Mouse (Mus musculus) heart, postnatal 14 days (tissue): ENCODE data around the gene Rpl18a. TPM values are rescaled to one million over a fixed set of nuclear protein-coding genes. Genes with fewer than 3 reads are reported as not detected.

Source experiments
- DNase-seq, 2 experiments: peaks; one replicate each; pipeline ENCODE4 v3.0.0; 2021 to 2022
- intact Hi-C: fragments of 180-260 bp; cut with DNase I; formaldehyde crosslinking; loops from one replicate; pipeline ENCODE4 v1.15.1; 2025
- long read RNA-seq, 2 experiments: library from polyadenylated mRNA; stranded (forward); transcript quantifications; one replicate each; pipeline ENCODE4 v2.0.0; 2021
- total RNA-seq, 2 experiments: library from RNA; stranded (reverse); gene quantifications; 2 replicates each; pipeline ENCODE4 v1.2.3; 2021

Gene Rpl18a
- 100 to 1,000 TPM; 901 to 988 TPM for total RNA-seq
- long read RNA-seq, experiment 1, transcript Rpl18a-201 (5 exons, 1,260 nt): major isoform, 165 of 774 reads
- long read RNA-seq, experiment 1, partial matches to known transcripts: 608 of 774 reads
- long read RNA-seq, experiment 1, other reads (novel, unspliced or antisense): 0 of 774 reads
- long read RNA-seq, experiment 2, transcript Rpl18a-201 (5 exons, 1,260 nt): major isoform, 145 of 1,128 reads
- long read RNA-seq, experiment 2, partial matches to known transcripts: 981 of 1,128 reads
- long read RNA-seq, experiment 2, other reads (novel, unspliced or antisense): 1 of 1,128 reads

DNA sequence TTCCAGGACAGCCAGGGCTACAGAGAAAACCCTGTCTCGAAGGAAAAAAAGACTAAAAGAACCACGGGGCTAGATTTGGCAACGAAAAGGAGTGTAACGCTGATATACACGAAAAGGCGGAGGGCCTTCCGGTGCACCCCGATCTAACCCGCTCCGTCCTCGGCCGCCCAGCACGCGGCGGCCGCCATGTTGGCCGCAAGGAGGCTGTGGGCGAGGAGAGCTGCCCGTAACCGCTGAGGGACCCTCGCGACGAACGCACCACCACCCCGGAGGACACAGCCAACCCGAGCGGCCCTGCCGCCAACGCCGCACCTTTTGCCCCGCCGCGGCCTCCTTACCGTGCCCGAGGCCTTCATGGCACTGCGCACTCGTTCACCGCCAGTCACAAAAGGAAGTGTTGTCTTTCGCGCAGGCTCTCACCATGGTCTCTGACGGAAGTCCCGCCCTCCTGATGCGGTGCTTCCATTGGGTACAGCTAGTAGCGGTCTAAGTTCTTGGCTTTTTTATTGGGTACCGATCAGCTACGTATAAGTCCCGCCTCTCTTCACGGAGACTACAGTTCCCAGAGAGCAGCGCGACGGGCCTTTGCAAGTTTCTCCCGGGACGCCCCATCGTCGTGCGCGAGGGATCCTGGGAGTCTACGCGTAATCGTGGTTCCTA, at the start of gene Rpl18a:
Gene Rpl18a, minus strand, starts transcription at position 392 of the 660 bp plus-strand sequence.
- peak; percentile 90 to 93 for DNase-seq
- intact Hi-C loops: loop anchor here (10.0 kb wide), 1 partner anchor 588 kb away; the partner anchor contains the start of genes Ano8 and Gtpbp3

DNA sequence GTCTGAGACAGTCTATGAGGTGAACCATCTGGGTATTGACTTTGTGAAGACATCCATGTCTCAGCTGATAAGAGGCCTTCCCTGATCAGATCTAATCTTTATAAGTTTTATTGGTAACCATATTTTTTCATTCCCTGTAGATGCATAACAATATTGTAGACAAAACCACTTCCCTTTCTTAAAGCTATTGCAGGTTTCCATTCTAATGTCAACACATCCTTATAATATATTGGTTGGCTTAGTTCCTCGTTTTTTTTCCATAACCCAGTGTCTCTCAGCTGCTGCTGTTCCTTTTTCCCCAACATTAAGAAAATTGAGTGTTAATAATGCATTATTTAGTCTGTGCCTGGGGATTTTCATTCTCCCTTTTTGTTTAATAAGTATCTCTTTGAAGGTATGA, 46.0 kb upstream of the Rpl18a start:
- intact Hi-C loops: no loop called here
- DNase-seq: no peak

DNA sequence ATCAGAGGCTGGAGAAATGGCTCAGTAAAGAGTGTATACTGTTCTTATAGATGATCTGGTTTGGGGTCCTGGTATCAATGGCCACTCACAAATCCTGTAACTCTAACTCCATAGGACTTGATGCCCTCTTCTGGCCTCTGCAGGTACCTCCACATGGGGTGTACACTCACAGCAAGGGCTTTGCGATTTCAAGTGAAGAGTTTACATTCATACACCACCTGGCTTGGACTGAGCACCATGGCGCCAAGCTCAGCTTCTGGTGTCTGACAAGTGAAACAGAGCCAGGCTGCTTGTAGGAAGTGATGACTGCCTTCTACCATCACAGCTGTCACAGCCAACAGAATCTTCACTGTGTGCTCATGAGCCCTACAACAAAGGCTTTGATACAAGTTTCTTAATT, 44.3 kb upstream of the Rpl18a start:
- no peak for DNase-seq
- intact Hi-C loops: no loop called here

DNA sequence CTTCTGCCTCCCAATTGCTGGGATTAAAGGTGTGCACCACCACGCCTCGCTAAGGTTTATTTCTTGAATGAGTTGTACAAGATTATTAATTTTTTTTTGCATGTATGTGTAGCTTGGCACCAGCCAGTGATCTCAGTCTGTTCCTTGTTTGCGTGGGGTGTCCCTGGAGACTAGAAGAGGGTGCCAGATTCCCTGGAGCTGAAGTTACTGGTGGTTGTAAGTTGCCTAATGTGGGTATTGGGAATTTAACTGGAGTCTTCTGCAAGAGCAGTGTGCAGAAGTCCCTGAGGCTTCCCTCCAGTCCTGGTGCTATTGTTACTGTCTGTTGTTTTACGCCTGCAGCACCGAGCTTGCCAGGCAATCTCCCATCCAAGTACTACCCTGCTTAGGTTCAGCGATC, 40.0 kb upstream of the Rpl18a start:
- intact Hi-C loops: no loop called here
- no peak for DNase-seq

DNA sequence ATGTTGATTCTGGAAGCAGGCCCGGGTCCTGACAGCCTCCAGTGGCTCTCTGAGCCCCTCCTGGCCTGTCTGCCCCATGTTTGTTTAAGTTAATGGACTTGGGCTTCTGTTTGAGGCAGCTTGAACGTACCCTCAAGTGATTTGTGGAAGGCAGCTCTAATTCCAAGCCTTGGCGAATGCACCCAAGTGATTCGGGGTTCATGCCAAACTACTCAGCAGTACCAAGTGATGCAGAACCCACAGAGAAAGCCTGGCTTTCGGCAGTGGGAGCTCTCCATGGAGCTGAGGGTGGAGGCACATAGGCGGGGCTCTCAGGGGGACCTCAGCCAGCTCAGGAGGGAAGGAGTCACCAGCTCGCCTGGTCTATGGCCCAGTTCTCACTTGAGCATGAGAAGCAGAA, 37.6 kb upstream of the Rpl18a start:
- intact Hi-C loops: no loop called here
- no peak for DNase-seq

DNA sequence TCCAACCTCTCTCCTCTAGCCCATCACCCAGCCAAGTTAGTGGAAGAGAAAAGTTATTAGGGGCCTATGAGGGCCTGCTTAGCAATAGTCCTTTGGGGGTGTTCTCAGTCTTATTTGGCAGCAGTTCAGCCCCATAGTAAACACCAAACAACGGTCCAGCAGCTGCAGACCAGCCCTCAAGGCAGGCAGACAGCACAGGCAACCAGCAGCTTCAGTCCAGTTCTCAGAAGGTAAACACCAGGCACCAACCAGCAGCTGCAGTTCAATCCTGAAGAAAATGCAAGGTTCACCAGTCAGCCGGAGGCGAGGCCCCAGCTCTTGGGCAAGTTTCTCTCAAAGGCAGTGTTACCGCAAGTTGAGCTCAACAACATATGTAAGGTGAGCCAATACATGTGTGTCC, 35.8 kb upstream of the Rpl18a start:
- intact Hi-C loops: no loop called here
- DNase-seq: no peak

DNA sequence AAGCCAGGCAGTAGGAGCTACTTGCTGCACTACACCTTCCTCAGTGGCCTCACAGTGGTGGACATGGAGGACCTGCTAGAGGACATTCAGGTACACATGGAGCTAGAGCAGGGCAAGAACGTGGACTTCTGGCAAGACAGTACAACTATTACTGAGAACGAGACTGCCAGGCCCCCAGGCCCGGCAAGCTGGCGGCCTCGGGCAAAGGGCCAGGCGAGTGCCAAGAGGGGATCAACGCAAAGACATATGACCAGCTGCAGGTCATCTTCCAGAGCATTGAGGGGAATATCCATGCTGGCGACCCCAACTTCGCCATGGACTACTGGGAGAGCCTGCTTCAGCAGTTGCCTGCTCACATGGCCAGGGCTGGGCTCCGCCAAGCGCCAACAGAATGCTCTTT, 34.5 kb upstream of the Rpl18a start:
- intact Hi-C loops: no loop called here

DNA sequence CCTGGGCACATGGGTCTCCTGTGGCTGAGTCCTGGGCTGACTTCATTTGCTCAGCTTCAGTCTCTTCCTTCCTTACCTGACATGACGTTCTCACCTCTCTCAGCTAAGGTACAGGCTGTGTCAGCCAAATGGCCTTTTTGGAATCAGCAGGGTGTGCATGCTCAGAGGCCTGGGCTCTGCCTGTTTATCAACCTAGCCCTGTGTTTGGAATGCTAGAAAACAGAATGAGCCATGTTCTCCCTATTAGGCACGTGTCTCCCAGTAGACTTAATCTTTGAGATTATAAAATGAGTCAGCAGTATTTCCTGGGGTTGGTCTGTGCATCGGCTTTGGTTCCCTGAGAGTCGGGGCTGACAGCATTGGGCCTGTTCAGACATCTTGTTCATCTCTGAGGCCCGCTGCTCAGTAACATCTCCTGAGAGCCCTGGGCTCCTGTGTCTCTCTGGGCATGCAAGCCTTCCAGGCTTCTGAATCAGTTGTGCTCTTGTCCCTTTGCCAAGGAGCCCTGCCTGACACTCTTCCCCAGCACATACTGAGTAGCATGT, 31.6 kb upstream of the Rpl18a start:
- intact Hi-C loops: no loop called here
- no peak for DNase-seq

More for the DNA sequence above, 34.5 kb upstream of the Rpl18a start:
- no peak for DNase-seq

DNA sequence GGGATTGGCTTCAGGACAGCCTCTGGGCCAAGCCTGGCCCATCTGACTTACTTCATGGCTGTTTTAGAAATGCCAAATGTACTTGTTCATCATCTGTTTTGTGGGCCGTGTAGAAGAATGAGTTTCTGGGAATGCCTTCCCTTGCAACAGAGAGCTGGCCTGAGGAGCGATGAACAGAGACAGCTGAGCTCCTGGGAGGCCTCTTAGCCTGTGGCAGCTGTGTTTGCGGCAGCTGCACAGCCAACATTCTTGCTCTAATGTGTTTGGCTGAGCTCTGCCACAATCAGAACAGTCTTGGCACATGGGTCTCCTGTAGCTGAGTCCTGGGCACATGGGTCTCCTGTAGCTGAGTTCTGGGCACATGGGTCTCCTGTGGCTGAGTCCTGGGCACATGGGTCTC, 30.9 kb upstream of the Rpl18a start:
- intact Hi-C loops: no loop called here
- no peak for DNase-seq

DNA sequence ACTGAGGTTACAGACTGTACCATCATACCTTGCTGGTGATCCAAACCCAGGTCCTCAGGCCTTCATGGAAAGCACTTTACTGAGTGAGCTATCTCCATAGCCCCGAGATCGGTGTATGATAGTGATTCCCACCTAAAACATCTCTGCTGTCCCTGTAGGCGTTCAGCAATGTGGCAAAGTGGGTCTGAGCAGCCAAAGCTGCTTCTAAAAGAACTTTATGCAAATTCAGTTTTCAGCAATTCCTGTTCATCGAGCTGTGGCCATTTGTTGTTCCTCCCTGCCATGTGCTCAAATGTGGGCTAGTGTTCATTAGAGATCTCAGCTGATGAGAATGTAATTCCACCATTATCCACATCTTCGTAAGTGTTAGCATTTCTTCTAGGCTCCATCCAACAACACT, 29.2 kb upstream of the Rpl18a start:
- intact Hi-C loops: no loop called here

DNA sequence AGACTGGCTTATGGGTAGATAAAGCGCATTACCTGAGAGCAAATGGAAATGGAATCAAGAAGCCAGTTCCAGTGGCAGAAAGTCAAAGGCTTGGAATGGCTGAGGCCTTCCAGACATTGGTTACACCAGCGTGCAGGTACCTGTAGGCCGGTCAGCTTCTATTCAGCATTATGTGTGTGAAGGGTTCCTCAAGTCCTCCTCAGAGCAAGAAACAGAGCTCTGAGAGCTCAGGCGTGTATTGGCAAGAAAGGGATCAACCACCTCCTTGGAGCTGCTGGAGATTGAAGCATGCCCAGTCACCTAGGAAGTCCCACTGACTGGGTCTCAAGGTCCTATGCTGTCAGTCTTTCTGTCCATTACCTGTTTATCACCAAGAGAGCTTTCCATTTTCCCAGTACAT, 28.5 kb upstream of the Rpl18a start:
- no peak for DNase-seq
- intact Hi-C loops: no loop called here

More for the DNA sequence above, 29.2 kb upstream of the Rpl18a start:
- DNase-seq: no peak

DNA sequence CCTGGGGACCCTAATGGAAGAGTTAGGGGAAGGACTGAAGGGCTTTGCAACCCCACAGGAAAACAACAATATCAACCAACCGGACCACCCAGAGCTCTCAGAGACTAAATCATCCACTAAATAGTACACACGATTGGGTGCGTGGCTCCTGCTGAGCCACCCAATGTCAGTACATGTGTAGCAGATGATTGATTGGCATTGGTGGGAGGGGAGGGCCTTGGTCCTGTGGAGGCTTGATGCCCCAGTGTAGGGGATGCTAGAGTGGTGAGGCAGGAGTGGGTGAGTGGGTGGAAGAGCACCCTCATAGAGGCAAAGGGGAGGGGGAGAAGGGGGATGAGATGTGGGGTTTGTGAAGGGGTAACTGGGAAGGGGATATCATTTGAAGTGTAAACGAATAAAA, 26.9 kb upstream of the Rpl18a start:
- intact Hi-C loops: no loop called here

DNA sequence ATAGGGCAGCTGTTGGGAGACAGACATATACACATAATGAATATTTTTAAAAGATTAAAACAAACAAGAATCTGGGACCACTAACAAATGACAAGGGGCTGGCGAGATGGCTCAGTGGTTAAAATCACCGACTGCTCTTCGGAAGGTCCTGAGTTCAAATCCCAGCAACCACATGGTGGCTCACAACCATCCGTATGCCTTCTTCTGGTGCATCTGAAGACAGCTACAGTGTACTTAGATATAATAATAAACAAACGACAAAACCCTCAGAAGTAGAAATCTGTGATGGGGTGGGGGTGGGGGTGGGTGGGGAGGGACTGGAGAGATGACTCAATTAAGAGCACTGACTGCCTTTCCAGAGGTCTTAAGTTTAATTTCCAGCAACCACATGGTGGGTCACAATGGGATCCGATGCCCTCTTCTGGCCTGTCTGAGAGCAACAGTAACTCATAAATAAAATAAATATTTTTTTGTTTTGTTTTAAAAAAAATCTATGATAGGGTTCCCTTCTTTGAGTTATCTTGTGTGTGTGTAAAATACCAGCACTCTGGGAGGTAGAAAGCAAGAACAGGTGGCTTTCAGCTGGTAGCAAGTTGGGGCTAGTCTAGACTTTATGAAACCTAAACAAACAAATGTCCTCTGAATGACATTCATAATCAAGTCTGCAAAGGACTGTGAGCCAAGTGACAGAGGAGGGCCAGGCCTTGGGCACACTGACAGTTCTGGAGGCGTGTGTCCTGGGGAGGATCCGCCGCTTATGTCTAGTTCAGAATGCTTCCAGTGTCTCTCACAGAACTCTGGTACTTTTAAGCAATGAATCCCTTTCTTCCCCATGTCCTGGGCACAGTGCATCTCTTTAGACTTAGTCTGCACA, 23.1 kb upstream of the Rpl18a start:
- DNase-seq: no peak
- intact Hi-C loops: no loop called here

More for the DNA sequence above, 26.9 kb upstream of the Rpl18a start:
- no peak for DNase-seq

DNA sequence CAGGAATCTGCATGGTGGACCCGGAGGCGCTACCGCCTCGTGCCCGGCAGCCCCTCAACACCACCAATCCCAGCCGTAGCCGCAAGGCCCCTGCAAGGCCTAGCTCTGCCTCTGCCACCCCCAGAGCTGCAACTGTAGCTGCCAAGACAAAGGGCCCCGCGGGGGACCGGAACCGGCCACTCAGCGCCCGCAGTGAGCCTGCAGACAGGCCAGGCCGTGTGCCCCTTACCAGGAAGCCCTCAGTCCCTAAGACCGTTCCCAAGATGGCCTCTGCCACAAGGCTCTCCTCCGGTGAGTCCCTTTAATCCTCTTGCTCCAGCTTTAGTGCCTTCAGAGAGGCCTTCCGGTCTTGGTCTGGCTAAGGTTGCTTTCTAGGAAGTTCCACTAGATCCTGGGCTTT, 17.5 kb upstream of the Rpl18a start:
- intact Hi-C loops: no loop called here

DNA sequence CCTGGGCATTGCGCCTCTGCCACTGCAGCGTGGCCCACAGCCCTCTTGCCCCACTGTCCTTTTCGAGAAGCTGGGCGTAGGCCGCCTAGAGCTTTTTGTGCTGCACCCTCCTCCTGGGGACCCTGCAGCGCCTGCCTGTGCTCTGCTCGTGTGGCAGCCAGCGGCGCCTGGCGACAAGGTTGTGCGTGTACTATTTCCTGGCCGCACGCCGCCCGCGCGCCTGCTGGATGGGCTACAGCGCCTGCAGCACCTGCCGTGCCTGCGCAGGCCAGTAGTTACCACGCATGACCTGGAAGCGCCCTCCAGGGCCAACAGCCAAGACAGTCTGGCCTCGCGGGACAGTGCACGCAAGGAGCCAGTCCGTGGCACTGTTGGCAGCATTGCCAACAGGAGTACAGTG, 16.3 kb upstream of the Rpl18a start:
- intact Hi-C loops: no loop called here
- DNase-seq: no peak

More for the DNA sequence above, 17.5 kb upstream of the Rpl18a start:
- no peak for DNase-seq

DNA sequence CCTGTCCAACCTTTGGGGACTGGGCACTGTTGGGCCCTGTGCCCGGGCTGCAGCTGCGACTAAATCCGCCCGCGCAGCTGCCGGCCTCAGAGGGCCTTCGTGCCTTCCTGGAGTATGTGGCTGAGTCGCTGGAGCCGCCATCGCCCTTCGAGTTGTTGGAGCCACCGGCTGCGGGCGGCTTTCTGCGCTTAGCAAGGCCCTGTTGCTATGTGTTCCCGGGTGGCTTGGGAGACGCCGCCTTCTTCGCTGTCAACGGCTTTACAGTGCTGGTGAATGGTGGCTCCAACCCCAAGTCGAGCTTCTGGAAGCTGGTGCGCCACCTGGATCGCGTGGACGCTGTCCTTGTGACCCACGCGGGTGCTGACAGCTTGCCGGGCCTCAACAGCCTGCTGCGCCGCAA, 15.7 kb upstream of the Rpl18a start:
- intact Hi-C loops: no loop called here
- no peak for DNase-seq

DNA sequence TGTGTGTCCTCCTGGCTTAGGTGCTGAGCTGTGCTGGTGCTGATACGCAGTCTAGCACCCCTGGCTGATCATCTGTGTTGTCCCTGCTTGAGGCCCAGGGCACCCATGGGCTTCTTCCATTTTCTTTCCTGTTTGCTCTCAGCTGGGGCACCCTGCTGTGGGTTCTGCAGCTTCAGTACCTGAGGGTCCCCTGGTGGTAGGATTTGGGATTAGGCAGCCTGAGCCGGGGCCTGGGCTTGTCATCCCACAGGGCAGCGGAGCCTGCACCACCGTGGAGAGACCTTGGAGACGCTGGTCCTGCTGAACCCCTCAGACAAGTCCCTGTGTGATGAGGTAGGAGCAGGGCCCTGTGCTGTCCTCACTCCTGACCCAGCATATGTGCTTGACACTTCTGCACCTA, 14.4 kb upstream of the Rpl18a start:
- intact Hi-C loops: no loop called here
- DNase-seq: no peak

DNA sequence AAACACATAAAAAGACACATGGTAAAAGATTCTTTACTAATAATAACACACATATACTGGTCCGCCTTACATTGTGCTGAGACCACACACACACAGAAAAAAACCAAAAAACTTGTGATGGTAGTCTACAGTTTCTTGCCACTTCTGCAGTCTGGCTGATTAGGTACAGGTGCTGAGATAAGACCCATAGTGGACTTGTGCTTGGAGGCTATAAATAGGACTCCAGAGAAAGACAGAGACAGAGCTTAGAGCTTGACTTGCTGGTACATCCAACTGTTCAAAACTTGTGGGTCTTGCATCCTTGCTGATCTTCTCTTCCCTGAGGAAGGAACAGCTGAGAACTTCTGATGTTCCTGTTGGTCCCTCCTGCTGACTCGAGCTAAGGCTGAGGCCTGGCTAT, 10.3 kb upstream of the Rpl18a start:
- no peak for DNase-seq
- intact Hi-C loops: loop anchor here (10.0 kb wide), 1 partner anchor 297 kb away; no protein-coding TSS in a partner anchor

DNA sequence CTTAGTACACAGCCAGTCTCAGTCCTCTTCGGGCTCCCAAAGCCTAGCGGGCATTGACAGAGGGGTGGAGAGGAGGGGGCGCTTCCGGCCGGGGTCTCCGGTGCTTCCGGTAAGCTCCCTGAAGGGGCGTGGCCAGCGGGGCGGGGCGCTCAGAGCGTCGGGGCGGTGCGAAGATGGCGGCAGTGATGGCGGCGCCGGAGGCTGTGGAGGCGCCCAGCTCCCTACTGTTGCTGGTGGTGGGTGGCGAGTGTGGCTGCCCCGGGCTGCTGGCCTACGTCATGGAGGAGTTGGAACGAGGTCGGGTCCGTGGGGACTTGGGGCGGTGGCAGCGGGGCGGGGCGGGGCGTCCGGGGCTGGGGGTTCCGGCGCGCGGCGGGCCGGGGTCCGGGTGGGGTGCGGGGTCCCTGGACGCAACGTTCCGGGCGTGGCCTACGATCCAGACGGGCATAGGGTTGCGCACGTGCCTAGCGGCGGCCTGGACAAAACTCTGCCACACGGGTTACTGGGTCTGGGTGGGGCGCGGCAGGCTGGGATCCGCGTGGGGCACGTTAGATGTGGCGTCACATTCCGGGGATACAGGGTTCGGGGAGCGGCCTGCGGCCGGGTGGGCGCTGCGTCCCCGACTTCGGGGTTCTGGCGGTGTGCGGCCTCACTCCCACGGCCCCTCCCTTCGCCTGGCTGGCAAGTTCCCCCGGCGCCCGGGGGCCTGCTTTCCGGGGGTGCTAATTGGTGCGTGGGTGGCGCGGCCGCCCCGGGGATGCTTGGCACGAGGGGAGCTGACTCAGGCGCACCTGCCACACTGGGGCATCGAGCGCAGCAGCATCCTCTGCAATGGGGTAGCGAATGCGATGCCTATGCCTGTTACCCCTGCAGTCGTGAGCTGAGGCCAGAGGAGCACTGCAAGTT, 8.9 kb upstream of the Rpl18a start, which contains the start of gene Map1s:
Gene Map1s, plus strand, starts transcription at position 102 of the 906 bp plus-strand sequence.
- DNase-seq: peak; percentile 76 to 81
- intact Hi-C loops: loop anchor here (10.0 kb wide), 1 partner anchor 299 kb away; no protein-coding TSS in a partner anchor

DNA sequence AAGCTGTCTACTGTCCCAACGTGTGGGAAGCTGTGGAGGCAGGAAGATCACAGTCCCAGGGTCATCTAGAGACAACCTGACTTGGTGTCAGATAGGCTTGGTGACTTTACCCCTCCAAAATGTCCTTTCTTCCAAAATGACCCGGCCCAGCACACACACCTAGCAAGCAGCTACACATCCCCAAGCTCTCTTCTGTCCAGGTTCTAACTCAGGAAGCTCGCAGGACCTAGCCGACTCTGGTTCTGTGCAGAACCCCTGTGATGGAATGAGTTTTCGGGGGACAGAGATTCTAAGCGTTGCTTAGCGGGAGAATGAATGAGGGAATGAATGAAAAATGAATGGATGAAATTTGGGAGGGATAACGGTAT, 8.2 kb upstream of the Rpl18a start:
- intact Hi-C loops: loop anchor here (10.0 kb wide), 1 partner anchor 299 kb away; no protein-coding TSS in a partner anchor
- DNase-seq: no peak
